Mouse (Mus musculus) retina, postnatal 7 days (tissue): ENCODE data around the gene Tmem209.

Experiments
- DNase-seq: peaks from one replicate; pipeline ENCODE4 v3.0.0-alpha.2; 2012; ENCODE audit warnings: low read depth, low spot score

The Tmem209 gene

DNA sequence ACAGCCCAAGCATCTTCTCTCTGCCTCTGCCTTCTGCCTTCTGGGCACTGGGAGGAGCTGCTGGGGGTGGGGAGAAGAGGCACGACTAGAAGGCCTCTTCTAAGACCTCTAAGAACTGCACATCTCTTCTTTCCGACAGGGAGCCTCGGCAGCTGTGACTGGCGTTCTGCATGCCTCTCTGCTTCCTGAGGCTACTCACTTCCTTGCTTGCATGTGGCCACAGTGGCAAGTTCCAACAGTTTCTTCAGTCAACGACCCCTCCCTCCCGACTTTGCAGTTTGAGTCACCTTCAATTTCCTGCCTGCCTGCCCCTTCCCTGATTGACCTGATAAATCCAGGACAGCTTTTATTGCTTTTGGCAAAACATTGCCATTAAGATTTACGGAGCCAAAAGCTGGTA is 46.8 kb downstream of the Tmem209 start:
- DNase-seq, result no peak

GRCm38 (mm10) chr6:30461755-30462344 is 47.7 kb downstream of the Tmem209 start:
- no peak for DNase-seq

DNA sequence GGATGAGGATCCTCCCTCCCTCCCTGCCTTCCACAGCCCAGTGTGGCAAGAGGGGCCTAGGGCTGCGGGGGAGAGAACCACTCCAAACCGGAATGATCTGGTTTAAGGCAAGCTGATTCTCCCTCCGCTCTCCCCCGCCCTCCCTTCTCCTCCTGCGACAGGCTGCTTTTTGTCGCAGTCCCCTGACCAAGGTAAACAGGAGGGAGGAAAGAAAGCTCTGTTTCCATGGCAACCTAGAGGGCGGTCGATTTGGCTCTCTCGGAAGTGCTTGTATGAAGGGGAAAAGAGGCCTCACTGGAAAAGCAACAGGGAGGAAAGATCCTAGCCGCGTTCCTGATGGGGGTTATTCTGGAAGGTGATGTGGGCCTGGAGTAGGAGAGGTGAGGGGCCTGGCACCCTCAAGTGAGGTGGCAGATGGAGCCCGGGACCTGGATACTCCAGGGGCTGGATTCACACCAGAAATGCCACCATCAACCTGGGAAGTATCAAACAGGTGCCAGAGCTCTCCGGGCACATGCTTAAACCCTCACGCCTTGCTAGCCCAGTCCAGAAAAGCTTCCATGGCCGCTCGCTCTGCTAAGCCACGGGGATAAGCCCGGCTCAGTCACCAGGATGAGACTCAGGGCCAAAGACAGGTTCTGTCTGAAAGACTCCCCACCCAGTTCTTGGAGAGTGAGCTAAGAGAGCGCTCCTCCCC is 48.7 kb downstream of the Tmem209 start:
- DNase-seq, result peak; percentile 52

- peak; percentile 71 for DNase-seq
Observed at GRCm38 (mm10) chr6:30459811-30460749, 49.5 kb downstream of the Tmem209 start.

GRCm38 (mm10) chr6:30459056-30459747 is 50.4 kb downstream of the Tmem209 start:
- DNase-seq, result no peak

DNA sequence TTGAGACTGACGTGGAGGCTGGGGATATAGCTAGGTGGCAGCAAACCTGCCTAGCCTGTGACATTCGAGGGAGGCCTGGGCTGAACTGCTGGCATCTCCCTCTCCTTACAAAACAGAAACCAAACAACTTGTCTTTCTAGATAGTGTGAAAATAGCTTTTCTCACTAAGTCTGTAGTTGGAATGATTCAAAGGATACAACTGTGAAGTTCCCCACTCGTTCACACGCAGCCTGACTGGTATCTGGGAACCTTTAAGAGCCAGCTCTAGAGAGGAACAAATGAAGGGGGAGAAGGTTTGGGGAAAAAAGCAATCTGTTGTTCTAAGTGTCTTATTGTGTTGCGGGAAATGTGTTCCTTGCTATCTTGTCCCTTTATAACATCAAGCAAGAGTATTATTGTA is 51.0 kb downstream of the Tmem209 start:
- DNase-seq, result no peak

- no peak for DNase-seq
Observed at GRCm38 (mm10) chr6:30456991-30457390, 52.6 kb downstream of the Tmem209 start.

DNA sequence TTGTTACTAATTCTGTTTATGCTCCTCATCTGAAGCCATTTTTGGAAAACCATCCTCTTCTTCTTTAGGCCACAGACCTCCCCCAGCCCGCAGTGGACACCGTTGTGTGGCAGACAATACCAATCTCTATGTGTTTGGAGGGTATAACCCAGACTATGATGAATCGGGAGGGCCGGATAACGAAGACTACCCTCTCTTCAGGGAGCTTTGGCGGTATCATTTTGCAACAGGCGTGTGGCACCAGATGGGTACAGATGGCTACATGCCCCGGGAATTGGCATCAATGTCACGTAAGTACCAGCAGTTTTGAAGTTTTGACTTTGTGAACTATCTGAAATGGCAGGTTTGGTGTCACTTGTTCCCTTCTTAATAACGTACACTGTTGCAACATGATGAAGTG is 70.0 kb downstream of the Tmem209 start:
- DNase-seq, result no peak

- no peak for DNase-seq
Observed at GRCm38 (mm10) chr6:30437054-30437453, 72.5 kb downstream of the Tmem209 start.

- DNase-seq, result no peak
Observed at GRCm38 (mm10) chr6:30436476-30436875, 73.1 kb downstream of the Tmem209 start.

DNA sequence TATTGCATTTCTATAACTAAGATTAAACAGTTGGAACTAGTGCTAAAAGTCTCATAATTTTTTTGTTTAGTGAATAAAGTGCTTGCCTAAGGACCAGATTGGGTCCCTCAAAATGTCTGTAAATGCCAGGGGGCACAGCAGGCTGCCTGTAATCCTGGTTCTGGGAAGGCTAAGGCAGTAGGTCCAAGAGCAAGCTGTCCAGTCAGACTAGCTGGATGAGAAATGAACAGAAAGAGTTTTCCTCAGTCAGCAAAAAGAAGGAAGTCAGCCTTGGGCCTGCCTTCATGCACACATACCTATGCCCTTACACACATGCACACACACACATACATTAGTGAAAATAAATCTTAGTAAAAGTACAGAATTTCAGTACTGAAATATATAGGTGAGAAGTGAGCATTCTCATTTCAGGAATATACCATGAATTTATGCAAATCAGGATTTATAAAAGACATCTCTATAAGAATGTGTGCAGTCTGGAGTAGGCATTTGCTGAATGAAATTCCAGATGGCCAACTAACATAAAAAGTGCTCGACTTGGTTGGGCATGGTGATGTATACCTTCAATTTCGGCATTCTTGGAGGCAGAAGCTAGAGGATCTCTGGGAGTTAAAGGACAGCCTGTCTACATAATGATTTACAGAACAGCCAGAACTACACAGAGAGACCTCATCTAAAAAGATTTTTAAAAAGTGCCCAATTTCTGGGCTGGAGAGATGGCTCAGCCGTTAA is 77.0 kb downstream of the Tmem209 start:
- DNase-seq, result no peak
